Mouse (Mus musculus): Measurements from ENCODE around the gene Ggt6. TPM values are rescaled to one million over a fixed set of nuclear protein-coding genes. Genes with fewer than 3 reads are reported as not detected.

The Ggt6 gene
- polyA plus RNA-seq, 1 experiment from 2014 or later = not detected

DNA sequence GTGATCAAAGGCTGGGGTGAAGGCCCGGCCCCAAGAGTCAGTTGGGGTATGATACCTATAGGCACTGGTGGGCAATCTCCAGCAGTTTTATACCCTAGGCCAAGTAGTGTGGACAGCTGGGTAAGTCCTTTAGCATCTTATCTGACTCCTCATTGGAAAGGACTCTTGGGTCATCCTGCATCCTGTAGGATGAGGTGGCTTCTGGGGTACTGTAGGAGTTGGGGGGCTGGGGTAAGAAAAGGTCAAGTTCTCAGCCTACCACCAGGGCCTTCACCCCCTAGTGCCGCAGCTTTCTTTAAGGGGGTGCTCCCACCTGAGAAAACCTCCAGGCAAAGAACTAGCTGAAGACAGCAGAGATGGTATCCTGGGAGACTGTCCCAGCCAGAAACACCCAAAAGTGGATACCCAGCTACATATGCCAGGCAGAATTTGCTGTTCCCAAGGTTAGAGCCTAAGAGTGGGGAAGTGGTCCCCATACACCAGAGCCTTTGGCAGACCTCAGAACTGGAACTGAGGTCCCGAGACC is 16.9 kb downstream of the Ggt6 start:
- no peak overlapping the region for H3K27ac ChIP-seq
- no peaks in the 10 kb centered on the region for H3K27me3 ChIP-seq
- ATAC-seq = no peak
- H3K4me1 ChIP-seq = 0 out of 2 replicates have a peak, but pooled peaks cover 9% of the 10 kb centered on the region
- H3K36me3 ChIP-seq (ENCODE audit: poor library complexity, severe bottlenecking) = peaks cover 72% of the 10 kb centered on the region
- H3K9me3 ChIP-seq (replicated peaks) = no peaks in the 10 kb centered on the region
- H3K4me3 ChIP-seq = no peak overlapping the region
- no peak overlapping the region for H3K9ac ChIP-seq
- H3K4me2 ChIP-seq = no peak overlapping the region
- WGBS = 92% methylated on average over 3 of the region's 3 CpGs

DNA sequence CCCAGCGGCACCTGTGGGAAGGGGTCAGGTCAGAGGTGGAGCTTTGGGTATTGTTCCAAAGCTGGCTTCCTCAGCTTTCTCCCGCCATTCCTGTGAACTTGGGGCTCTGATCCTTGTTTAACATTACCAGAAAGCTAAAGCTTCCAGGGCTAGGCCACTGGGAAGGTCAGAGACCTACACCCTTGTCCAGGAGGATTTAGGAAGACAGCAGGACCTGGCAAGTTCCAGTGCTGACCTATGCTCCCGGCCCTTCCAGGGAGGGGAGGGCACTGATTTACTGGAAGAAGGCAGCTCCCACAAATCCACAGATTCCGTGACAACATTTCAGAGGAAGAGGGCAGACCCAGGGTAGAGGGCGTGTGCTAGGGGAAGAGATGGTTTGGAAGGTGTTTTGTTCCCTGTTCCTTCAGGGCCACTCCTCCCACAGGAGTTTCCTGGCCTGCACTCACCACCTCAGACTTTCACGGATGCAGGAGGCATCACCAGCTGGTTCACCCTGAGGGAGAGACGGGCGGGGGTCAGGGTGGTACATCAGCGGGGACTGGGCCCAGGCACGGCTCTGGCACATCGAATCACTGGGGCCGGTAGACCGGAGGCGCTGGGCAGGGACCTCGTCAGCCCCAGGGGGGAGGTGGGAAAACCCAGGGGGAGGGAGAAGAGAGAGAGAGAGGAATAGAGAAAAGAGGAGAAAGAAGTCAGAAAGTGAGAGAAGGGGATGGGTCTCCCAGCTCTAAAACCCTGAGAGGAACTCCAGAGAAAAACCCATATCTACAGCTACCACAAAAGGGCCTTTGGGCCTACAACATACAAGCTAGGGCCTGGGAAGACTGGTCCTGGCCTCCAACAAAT is 18.0 kb downstream of the Ggt6 start:
- H3K4me3 ChIP-seq = no peak overlapping the region
- H3K9me3 ChIP-seq (replicated peaks) = no peaks in the 10 kb centered on the region
- H3K27ac ChIP-seq = no peak overlapping the region
- no peak overlapping the region for H3K9ac ChIP-seq
- WGBS = 65% methylated on average over 15 of the region's 15 CpGs
- H3K36me3 ChIP-seq (ENCODE audit: poor library complexity, severe bottlenecking) = peaks cover 61% of the 10 kb centered on the region
- H3K4me2 ChIP-seq = no peak overlapping the region
- no peaks in the 10 kb centered on the region for H3K27me3 ChIP-seq
- ATAC-seq = no peak
- 0 out of 2 replicates have a peak, but pooled peaks cover 9% of the 10 kb centered on the region for H3K4me1 ChIP-seq

DNA sequence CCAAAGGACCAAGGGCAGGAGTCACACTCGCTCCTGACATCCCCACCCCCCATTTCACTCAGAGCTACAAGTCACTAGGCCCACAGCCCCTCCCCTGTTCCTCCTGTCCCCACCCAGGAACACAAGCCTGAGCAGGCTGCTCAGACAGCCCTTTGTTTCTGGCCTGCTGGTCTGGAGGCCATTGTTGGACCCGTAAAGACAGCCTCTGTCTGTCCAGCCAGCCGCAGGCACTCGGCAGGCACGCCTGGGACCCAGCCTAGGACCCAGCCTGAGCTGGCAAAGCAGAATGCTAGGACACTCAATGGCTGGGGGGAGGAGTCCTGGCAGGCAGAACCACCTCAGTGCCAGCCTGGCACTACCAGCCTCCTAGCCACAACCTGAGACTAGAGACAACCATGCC is 20.4 kb downstream of the Ggt6 start:
- WGBS = 34% methylated on average over 5 of the region's 5 CpGs
- H3K36me3 ChIP-seq (ENCODE audit: poor library complexity, severe bottlenecking) = peaks cover 37% of the 10 kb centered on the region
- no peak overlapping the region for H3K9ac ChIP-seq
- 0 out of 2 replicates have a peak, but pooled peaks cover 9% of the 10 kb centered on the region for H3K4me1 ChIP-seq
- no peak overlapping the region for H3K4me2 ChIP-seq
- no peaks in the 10 kb centered on the region for H3K9me3 ChIP-seq (replicated peaks)
- H3K27me3 ChIP-seq = no peaks in the 10 kb centered on the region
- ATAC-seq = peak; percentile 41; the same call in 1 of the 2 replicates
- no peak overlapping the region for H3K27ac ChIP-seq
- H3K4me3 ChIP-seq = no peak overlapping the region

DNA sequence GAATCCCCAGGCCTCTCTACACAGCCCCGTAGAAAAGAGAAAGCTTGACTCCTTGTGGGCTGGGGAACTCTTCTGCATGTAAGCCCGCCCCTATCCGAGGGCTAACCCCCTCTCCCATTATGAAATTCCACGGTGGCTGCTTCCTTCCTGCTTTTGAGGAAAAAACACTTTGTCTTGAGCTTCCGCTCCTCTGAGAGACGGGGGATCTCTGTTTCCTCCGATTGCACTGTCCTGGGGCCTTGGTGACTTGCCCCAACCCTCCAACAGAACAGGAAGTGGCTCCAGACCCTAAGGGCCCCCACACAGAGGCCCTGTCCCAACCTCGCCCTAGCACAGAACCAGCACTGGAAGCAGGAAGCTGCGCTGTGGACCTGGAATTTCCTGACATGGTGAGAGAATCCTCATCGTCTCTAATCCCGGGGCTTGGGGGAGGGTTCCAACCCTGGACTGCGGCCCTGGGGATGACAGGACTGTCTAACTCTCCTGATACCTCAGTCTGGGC is 22.7 kb downstream of the Ggt6 start:
- no peak overlapping the region for H3K4me3 ChIP-seq
- H3K27me3 ChIP-seq = no peaks in the 10 kb centered on the region
- H3K27ac ChIP-seq = no peak overlapping the region
- H3K4me2 ChIP-seq = no peak overlapping the region
- 84% methylated on average over 12 of the region's 12 CpGs for WGBS
- H3K9ac ChIP-seq = no peak overlapping the region
- no peaks in the 10 kb centered on the region for H3K9me3 ChIP-seq (replicated peaks)
- 0 out of 2 replicates have a peak, but pooled peaks cover 9% of the 10 kb centered on the region for H3K4me1 ChIP-seq
- peaks cover 14% of the 10 kb centered on the region; the same call in 1 of the 2 replicates for H3K36me3 ChIP-seq (ENCODE audit: poor library complexity, severe bottlenecking)
- no peak for ATAC-seq

DNA sequence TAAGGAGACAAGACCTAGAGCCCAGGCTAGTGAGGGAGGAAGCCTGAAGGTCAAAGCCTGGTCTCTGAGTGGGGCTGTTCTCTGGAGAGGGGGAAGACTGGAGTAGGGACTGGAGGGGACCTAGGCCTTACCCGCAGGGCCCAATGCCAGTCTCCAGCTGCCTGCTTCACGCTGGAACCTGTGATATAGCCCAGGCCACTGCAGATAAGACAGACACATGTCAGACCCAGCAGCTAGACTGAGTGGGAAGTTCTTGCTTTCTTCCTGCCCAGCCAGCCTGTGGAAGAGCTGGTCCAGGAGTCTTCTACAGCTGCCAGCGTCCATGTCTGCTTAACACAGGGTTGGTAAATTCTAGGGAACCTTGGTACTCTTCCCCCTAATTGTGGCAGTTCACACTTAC is 23.2 kb downstream of the Ggt6 start:
- ATAC-seq = no peak
- no peaks in the 10 kb centered on the region for H3K27me3 ChIP-seq
- H3K9ac ChIP-seq = no peak overlapping the region
- H3K4me1 ChIP-seq = 0 out of 2 replicates have a peak, but pooled peaks cover 9% of the 10 kb centered on the region
- peaks cover 15% of the 10 kb centered on the region; the same call in 1 of the 2 replicates for H3K36me3 ChIP-seq (ENCODE audit: poor library complexity, severe bottlenecking)
- no peaks in the 10 kb centered on the region for H3K9me3 ChIP-seq (replicated peaks)
- WGBS = 90% methylated on average over 3 of the region's 3 CpGs
- no peak overlapping the region for H3K27ac ChIP-seq
- no peak overlapping the region for H3K4me3 ChIP-seq
- no peak overlapping the region for H3K4me2 ChIP-seq

DNA sequence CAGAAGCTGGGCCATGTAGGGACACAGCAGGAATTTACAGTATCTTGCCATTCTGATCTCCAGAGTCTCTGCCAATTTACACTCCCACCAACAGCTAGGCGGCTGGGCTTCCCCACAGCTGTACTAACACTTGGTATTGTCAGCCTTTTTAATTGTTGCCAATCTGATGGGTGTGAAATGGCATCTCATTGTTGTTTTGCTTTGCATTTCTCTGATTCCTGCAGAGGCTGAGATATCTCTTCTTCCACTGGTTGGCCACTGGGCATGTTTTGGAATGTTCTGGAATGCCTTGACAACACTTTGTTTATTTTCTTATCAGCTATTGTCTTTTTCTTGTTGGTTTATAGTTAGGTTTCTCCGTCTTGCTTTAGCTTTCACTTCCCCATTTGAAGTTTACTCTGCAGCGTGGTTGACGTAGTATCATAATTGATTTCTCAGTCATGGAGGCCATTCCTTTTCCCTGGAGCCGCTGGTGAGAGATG is 26.2 kb downstream of the Ggt6 start:
- Histone ChIP-seq H3K4me1 (0 out of 2 replicates have a peak, but pooled peaks cover 3% of the 10 kb centered on the region), H3K36me3 (ENCODE audit: poor library complexity, severe bottlenecking) (peaks cover 4% of the 10 kb centered on the region; the same call in 1 of the 2 replicates), H3K27ac (no peak overlapping the region), H3K4me2 (no peak overlapping the region), H3K9me3 (replicated peaks) (no peaks in the 10 kb centered on the region), H3K9ac (no peak overlapping the region), H3K27me3 (no peaks in the 10 kb centered on the region), H3K4me3 (no peak overlapping the region)
- 71% methylated on average over 5 of the region's 5 CpGs for WGBS
- no peak for ATAC-seq

DNA sequence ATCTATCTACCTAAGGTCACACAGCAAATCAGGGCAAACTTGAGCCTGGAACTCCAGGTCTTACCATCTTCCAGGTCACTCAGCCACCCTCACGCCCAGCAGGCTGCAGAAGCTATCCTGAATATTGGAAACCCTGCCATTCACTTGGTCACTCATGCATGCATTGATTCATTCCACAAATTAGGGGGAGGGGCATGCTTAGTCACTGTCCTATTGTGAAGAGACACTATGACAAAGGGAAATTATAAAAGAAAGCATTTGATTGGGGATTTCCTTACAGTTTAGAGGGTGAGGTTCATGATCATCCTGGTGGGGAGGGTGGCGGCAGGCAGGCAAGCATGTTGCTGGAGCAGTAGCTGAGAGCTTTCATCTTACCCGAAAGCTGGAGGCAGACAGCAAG is 29.5 kb downstream of the Ggt6 start:
- no peak for ATAC-seq
- H3K27ac ChIP-seq = no peak overlapping the region
- WGBS = 44% methylated on average over 3 of the region's 3 CpGs

DNA sequence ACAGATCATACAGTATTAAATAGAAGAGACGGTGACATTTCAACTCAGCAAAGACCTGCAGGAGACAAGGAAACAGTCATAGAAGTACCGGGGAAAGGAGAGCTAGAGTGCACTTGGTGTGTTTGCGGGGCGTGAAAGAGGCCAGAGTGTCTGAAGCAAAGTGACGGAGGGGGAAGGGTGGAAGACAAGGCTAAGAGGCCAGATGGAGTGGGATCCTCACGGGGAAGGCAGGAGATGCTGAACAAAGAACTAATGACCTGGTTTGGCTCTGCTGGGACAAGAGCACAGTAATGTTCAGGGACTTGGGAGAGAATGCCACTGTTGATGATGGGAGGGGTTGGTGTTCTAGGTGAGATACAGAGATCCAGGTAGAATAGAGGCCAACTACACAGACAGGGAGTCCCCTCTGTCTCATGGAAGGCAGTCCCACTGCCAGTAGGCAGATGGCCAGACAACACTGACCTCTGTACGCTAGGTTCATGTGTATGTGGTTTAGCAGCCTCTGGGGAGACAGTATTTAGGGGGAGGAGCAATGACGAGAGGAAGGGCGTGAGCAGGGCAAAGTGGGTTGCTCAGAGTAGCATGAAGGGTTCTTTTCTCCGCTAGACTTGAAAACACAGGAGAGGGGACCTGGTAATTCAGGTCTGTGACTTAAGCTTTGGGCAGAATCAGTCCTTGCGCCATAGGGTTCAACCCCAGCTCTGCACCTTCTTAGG is 30.8 kb downstream of the Ggt6 start:
- Histone ChIP-seq H3K4me2 (no peak overlapping the region), H3K27ac (no peak overlapping the region), H3K27me3 (no peaks in the 10 kb centered on the region), H3K9ac (no peak overlapping the region), H3K36me3 (ENCODE audit: poor library complexity, severe bottlenecking) (0 out of 2 replicates have a peak, but pooled peaks cover 3% of the 10 kb centered on the region), H3K4me1 (peaks cover 14% of the 10 kb centered on the region), H3K9me3 (replicated peaks) (no peaks in the 10 kb centered on the region), H3K4me3 (no peak overlapping the region)
- no peak for ATAC-seq
- 80% methylated on average over 11 of the region's 11 CpGs for WGBS

More for the DNA sequence above, 29.5 kb downstream of the Ggt6 start:
- H3K9ac ChIP-seq = no peak overlapping the region
- no peak overlapping the region for H3K4me3 ChIP-seq
- no peak overlapping the region for H3K4me2 ChIP-seq
- H3K36me3 ChIP-seq (ENCODE audit: poor library complexity, severe bottlenecking) = 0 out of 2 replicates have a peak, but pooled peaks cover 3% of the 10 kb centered on the region
- H3K9me3 ChIP-seq (replicated peaks) = no peaks in the 10 kb centered on the region
- no peaks in the 10 kb centered on the region for H3K27me3 ChIP-seq
- peaks cover 13% of the 10 kb centered on the region for H3K4me1 ChIP-seq

DNA sequence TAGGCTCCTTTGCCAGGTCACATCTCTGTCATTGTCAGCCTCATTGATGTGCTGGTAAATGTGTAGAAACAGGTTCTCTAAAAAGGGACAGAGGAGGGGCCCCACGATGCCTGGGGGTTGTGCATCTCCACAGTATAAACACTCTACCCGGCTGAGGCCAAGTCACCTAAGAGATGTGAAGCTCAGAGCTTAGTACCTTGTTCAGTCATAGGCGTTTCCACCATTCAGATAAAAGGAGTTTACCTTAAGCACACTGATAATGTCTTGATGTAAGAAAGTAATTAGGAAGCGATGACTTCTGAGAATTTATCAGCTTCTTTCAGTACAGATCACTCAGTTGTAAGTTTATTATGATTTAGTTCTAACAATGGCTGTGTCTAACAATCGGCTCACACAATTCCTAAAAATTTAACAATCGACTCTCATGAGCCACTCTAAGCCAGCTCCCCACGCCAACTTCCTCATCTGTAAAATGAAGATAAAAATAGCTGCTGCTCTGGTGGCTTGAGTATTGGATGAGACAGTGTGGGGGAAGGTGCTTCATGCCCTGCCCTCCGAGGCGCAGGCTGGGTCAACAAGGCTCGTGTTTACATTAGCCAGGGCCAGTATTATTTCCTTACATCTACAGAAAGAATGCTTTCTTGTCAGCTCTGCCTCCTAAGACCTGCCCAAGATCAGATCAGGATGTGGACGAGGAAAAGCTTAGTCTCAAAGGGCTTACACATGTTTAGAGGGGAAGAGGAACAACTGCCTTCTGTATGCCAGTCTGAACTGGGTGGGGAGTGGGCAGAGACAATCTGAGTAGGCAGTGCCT is 31.6 kb downstream of the Ggt6 start:
- ATAC-seq = no peak
- Histone ChIP-seq H3K36me3 (ENCODE audit: poor library complexity, severe bottlenecking) (0 out of 2 replicates have a peak, but pooled peaks cover 3% of the 10 kb centered on the region), H3K4me2 (no peak overlapping the region), H3K4me3 (no peak overlapping the region), H3K4me1 (peaks cover 14% of the 10 kb centered on the region), H3K9ac (no peak overlapping the region), H3K27me3 (no peaks in the 10 kb centered on the region), H3K9me3 (replicated peaks) (no peaks in the 10 kb centered on the region), H3K27ac (no peak overlapping the region; the same call in 1 of the 2 replicates)
- 71% methylated on average over 11 of the region's 11 CpGs for whole genome bisulfite sequencing

DNA sequence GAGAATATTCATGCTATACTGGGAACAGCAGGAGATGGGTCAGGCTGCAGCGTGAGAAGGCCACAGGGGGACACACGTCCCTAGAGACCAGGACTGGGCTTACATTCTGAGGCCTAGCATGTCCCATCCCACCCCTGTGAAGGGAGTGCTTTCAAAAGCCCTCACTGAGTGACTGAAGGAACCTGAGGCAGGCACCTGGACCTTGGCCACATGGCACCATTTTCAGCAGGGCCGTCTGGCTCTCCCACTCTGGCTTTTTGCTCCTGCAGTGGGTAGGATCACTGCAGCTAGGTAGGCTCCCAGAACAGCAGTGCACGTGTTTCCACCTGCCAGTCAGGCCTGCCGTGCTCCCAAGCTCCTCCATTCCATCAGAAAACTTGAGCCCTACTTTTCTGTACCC is 33.2 kb downstream of the Ggt6 start:
- Histone ChIP-seq H3K9me3 (replicated peaks) (no peaks in the 10 kb centered on the region), H3K4me3 (no peak overlapping the region), H3K36me3 (ENCODE audit: poor library complexity, severe bottlenecking) (0 out of 2 replicates have a peak, but pooled peaks cover 4% of the 10 kb centered on the region), H3K4me2 (no peak overlapping the region), H3K4me1 (peaks cover 14% of the 10 kb centered on the region), H3K27ac (no peak overlapping the region), H3K9ac (no peak overlapping the region), H3K27me3 (no peaks in the 10 kb centered on the region)
- ATAC-seq = no peak
- 75% methylated on average over 5 of the region's 5 CpGs for WGBS

DNA sequence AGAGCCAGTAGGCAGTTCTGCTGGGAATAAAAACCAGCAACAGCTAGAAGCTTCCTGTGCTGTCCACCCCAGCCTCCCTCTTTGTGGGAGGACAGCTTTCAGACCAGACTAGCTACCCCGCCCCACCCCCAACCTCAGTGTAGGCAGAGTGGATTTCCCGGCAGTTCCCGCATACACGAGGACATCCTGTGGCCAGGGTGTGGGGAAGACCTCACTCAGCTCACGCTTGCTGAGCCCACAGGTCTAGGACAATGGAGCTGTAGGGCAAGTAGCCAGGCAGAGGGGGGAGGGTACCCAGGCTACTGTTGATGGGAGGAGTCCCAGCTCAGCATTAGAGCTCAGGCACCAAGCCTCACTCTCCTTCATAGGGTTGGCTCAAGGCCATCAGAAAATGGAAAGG is 33.9 kb downstream of the Ggt6 start:
- WGBS = 19% methylated on average over 5 of the region's 5 CpGs
- Histone ChIP-seq H3K27ac (no peak overlapping the region), H3K4me2 (no peak overlapping the region), H3K36me3 (ENCODE audit: poor library complexity, severe bottlenecking) (peaks cover 4% of the 10 kb centered on the region; the same call in 1 of the 2 replicates), H3K27me3 (no peaks in the 10 kb centered on the region), H3K9me3 (replicated peaks) (no peaks in the 10 kb centered on the region), H3K4me3 (no peak overlapping the region), H3K9ac (no peak overlapping the region), H3K4me1 (peaks cover 14% of the 10 kb centered on the region)
- ATAC-seq = peak; percentile 70

Measured in forebrain, embryonic 13.5 days (tissue).